Mouse (Mus musculus): ENCODE results near the gene Pcnp. TPM values are rescaled to one million over a fixed set of nuclear protein-coding genes. Genes with fewer than 3 reads are reported as not detected.
A peak's percentile ranks its signal among the peaks of the same experiment; 100 is the strongest.

Pcnp gene
- total and polyA plus RNA-seq, 2 experiments from 2014 or later = 32.9 to 104 TPM

GRCm38 (mm10) chr16:56072533-56072932 is 43.0 kb upstream of the Pcnp start:
- Histone ChIP-seq H3K4me3 (ENCODE audit: low read depth, low read length) (no peak overlapping the region), H3K27me3 (ENCODE audit: control insufficient read depth, insufficient read depth, low read length) (no peaks in the 10 kb centered on the region), H3K4me2 (ENCODE audit: low read depth, low read length) (no peak overlapping the region), H3K9ac (replicated peaks; ENCODE audit: low read depth, low read length) (no peak overlapping the region), H3K36me3 (replicated peaks; ENCODE audit: control insufficient read depth, insufficient read depth, low read length) (no peaks in the 10 kb centered on the region), H3K9me3 (replicated peaks; ENCODE audit: control insufficient read depth, low read length) (no peaks in the 10 kb centered on the region), H3K27ac (ENCODE audit: low read depth) (no peak overlapping the region), H3K4me1 (ENCODE audit: control insufficient read depth, insufficient read depth) (peaks cover 7% of the 10 kb centered on the region; the same call in 1 of the 2 replicates)
- DNase-seq (ENCODE audit: low spot score) (no peak), ATAC-seq (ENCODE audit: insufficient read depth, low read depth) (no peak)
- 66% methylated on average over 6 of the region's 6 CpGs for WGBS
- TF ChIP-seq CTCF (IDR thresholded peaks at IDR 0.05; ENCODE audit: low read depth) = no peak
- no peak for TF ChIP-seq EP300 (IDR thresholded peaks at IDR 0.05; ENCODE audit: low read depth)

- H3K4me2 ChIP-seq (ENCODE audit: low read depth, low read length) = no peak overlapping the region
These were observed 42.0 kb upstream of the Pcnp start for GRCm38 (mm10) chr16:56071317-56072232.

GRCm38 (mm10) chr16:56068523-56069070 is 39.1 kb upstream of the Pcnp start:
- 85% methylated on average over 6 of the region's 6 CpGs for WGBS

More at GRCm38 (mm10) chr16:56071317-56072232, 42.0 kb upstream of the Pcnp start:
- 31% methylated on average over 5 of the region's 5 CpGs for WGBS
- Histone ChIP-seq H3K4me3 (ENCODE audit: low read depth, low read length) (no peak overlapping the region), H3K27me3 (ENCODE audit: control insufficient read depth, insufficient read depth, low read length) (no peaks in the 10 kb centered on the region), H3K9me3 (replicated peaks; ENCODE audit: control insufficient read depth, low read length) (no peaks in the 10 kb centered on the region), H3K36me3 (replicated peaks; ENCODE audit: control insufficient read depth, insufficient read depth, low read length) (no peaks in the 10 kb centered on the region), H3K4me1 (ENCODE audit: control insufficient read depth, insufficient read depth) (peaks cover 7% of the 10 kb centered on the region; the same call in 1 of the 2 replicates), H3K27ac (ENCODE audit: low read depth) (no peak overlapping the region), H3K9ac (replicated peaks; ENCODE audit: low read depth, low read length) (no peak overlapping the region)
- no peak for ATAC-seq (ENCODE audit: insufficient read depth, low read depth)
- no peak for DNase-seq (ENCODE audit: low spot score)
- TF ChIP-seq EP300 (IDR thresholded peaks at IDR 0.05; ENCODE audit: low read depth) (no peak), CTCF (IDR thresholded peaks at IDR 0.05; ENCODE audit: low read depth) (no peak)

GRCm38 (mm10) chr16:56066113-56066512 is 36.6 kb upstream of the Pcnp start:
- no peaks in the 10 kb centered on the region for H3K9me3 ChIP-seq (replicated peaks; ENCODE audit: control insufficient read depth, low read length)

More at GRCm38 (mm10) chr16:56068523-56069070, 39.1 kb upstream of the Pcnp start:
- Histone ChIP-seq H3K27me3 (ENCODE audit: control insufficient read depth, insufficient read depth, low read length) (no peaks in the 10 kb centered on the region), H3K9me3 (replicated peaks; ENCODE audit: control insufficient read depth, low read length) (no peaks in the 10 kb centered on the region), H3K27ac (ENCODE audit: low read depth) (no peak overlapping the region), H3K9ac (replicated peaks; ENCODE audit: low read depth, low read length) (no peak overlapping the region), H3K4me3 (ENCODE audit: low read depth, low read length) (no peak overlapping the region), H3K4me2 (ENCODE audit: low read depth, low read length) (no peak overlapping the region), H3K36me3 (replicated peaks; ENCODE audit: control insufficient read depth, insufficient read depth, low read length) (no peaks in the 10 kb centered on the region), H3K4me1 (ENCODE audit: control insufficient read depth, insufficient read depth) (no peaks in the 10 kb centered on the region)
- no peak for ATAC-seq (ENCODE audit: insufficient read depth, low read depth)
- no peak for DNase-seq (ENCODE audit: low spot score)
- TF ChIP-seq EP300 (IDR thresholded peaks at IDR 0.05; ENCODE audit: low read depth) (no peak), CTCF (IDR thresholded peaks at IDR 0.05; ENCODE audit: low read depth) (no peak)

GRCm38 (mm10) chr16:56064334-56064990 is 34.9 kb upstream of the Pcnp start:
- WGBS = 4% methylated on average over 20 of the region's 20 CpGs
- Histone ChIP-seq H3K27ac (ENCODE audit: low read depth) (peak overlapping the region; percentile 46; the same call in 1 of the 2 replicates), H3K9ac (replicated peaks; ENCODE audit: low read depth, low read length) (peak overlapping the region; percentile 48; the same call in 1 of the 2 replicates), H3K36me3 (replicated peaks; ENCODE audit: control insufficient read depth, insufficient read depth, low read length) (no peaks in the 10 kb centered on the region), H3K9me3 (replicated peaks; ENCODE audit: control insufficient read depth, low read length) (no peaks in the 10 kb centered on the region), H3K27me3 (ENCODE audit: control insufficient read depth, insufficient read depth, low read length) (no peaks in the 10 kb centered on the region), H3K4me1 (ENCODE audit: control insufficient read depth, insufficient read depth) (no peaks in the 10 kb centered on the region), H3K4me3 (ENCODE audit: low read depth, low read length) (peak overlapping the region; percentile 58), H3K4me2 (ENCODE audit: low read depth, low read length) (peak overlapping the region; percentile 62)
- TF ChIP-seq CTCF (IDR thresholded peaks at IDR 0.05; ENCODE audit: low read depth) = peak; percentile 78
- TF ChIP-seq EP300 (IDR thresholded peaks at IDR 0.05; ENCODE audit: low read depth) = no peak
- peak; percentile 87 for ATAC-seq (ENCODE audit: insufficient read depth, low read depth)
- DNase-seq (ENCODE audit: low spot score) = peak; percentile 86

More at GRCm38 (mm10) chr16:56066113-56066512, 36.6 kb upstream of the Pcnp start:
- Histone ChIP-seq H3K27me3 (ENCODE audit: control insufficient read depth, insufficient read depth, low read length) (no peaks in the 10 kb centered on the region), H3K4me1 (ENCODE audit: control insufficient read depth, insufficient read depth) (no peaks in the 10 kb centered on the region), H3K4me3 (ENCODE audit: low read depth, low read length) (no peak overlapping the region), H3K36me3 (replicated peaks; ENCODE audit: control insufficient read depth, insufficient read depth, low read length) (no peaks in the 10 kb centered on the region), H3K9ac (replicated peaks; ENCODE audit: low read depth, low read length) (no peak overlapping the region), H3K4me2 (ENCODE audit: low read depth, low read length) (no peak overlapping the region), H3K27ac (ENCODE audit: low read depth) (no peak overlapping the region)
- TF ChIP-seq CTCF (IDR thresholded peaks at IDR 0.05; ENCODE audit: low read depth) (no peak), EP300 (IDR thresholded peaks at IDR 0.05; ENCODE audit: low read depth) (no peak)
- ATAC-seq (ENCODE audit: insufficient read depth, low read depth) = no peak
- DNase-seq (ENCODE audit: low spot score) = no peak
- WGBS = 54% methylated on average over 8 of the region's 8 CpGs

All from heart, postnatal 0 days (tissue).